Mouse (Mus musculus) lung, postnatal 0 days (tissue): Measurements from ENCODE around the gene Tnr.

Source experiments
- CTCF ChIP-seq: IDR thresholded peaks from 2 replicates; pipeline ENCODE4 v1.5.1; 2016; ENCODE audit warnings: antibody characterized with exemption, mild to moderate bottlenecking
- EP300 ChIP-seq: IDR thresholded peaks from 2 replicates; pipeline ENCODE4 v1.6.1; 2016; ENCODE audit warnings: antibody characterized with exemption, mild to moderate bottlenecking, control low read depth

GRCm38 (mm10) chr1:159878681-159879080, 355.1 kb downstream of the Tnr start:
- peak; percentile 50 for TF ChIP-seq CTCF
- TF ChIP-seq EP300: no peak
